Mouse (Mus musculus) kidney, postnatal 25 days (tissue): ENCODE data around the gene Csnk2a1.
"Not testable (repeated sequence)": the region's sequence is repeated elsewhere in the genome, so short reads cannot be mapped to it uniquely, and the experiment has no call there.

Experiments used
- DNase-seq, 2 experiments: peaks; one replicate each; pipeline ENCODE4 v3.0.0; 2021; ENCODE audit warnings: mixed read lengths in 2 of 2

The Csnk2a1 gene

GRCm38 (mm10) chr2:152226248-152227050 is at the start of gene Csnk2a1:
Gene Csnk2a1 (plus strand): TSS chr2:152226839.
- DNase-seq, result peak; percentile 94 to 96

- peak; percentile 72 to 88 for DNase-seq
Measured at GRCm38 (mm10) chr2:152177162-152177805, 49.4 kb upstream of the Csnk2a1 start.

GRCm38 (mm10) chr2:152177806-152178170 is 48.9 kb upstream of the Csnk2a1 start:
- DNase-seq, result no peak

- no peak for DNase-seq
Measured at GRCm38 (mm10) chr2:152178345-152178744, 48.3 kb upstream of the Csnk2a1 start.

- DNase-seq, result no peak
Measured at GRCm38 (mm10) chr2:152179301-152179700, 47.3 kb upstream of the Csnk2a1 start.

- peak; percentile 86 to 93 for DNase-seq
Measured at GRCm38 (mm10) chr2:152180323-152180722, 46.3 kb upstream of the Csnk2a1 start.

GRCm38 (mm10) chr2:152187132-152187531 is 39.5 kb upstream of the Csnk2a1 start:
- no peak for DNase-seq

GRCm38 (mm10) chr2:152189213-152189612 is 37.4 kb upstream of the Csnk2a1 start:
- no peak for DNase-seq

GRCm38 (mm10) chr2:152189640-152190039 is 37.0 kb upstream of the Csnk2a1 start:
- peak; percentile 22 to 61 for DNase-seq

- DNase-seq, result no peak
Measured at GRCm38 (mm10) chr2:152190161-152190560, 36.5 kb upstream of the Csnk2a1 start.

- no peak for DNase-seq
Measured at GRCm38 (mm10) chr2:152192591-152193345, 33.9 kb upstream of the Csnk2a1 start.

- DNase-seq, result no peak
Measured at GRCm38 (mm10) chr2:152193346-152193710, 33.3 kb upstream of the Csnk2a1 start.

- no peak for DNase-seq
Measured at GRCm38 (mm10) chr2:152194586-152194985, 32.1 kb upstream of the Csnk2a1 start.

- no peak for DNase-seq
Measured at GRCm38 (mm10) chr2:152196896-152197295, 29.7 kb upstream of the Csnk2a1 start.

- peak; percentile 64 to 79 for DNase-seq
Measured at GRCm38 (mm10) chr2:152197301-152197712, 29.3 kb upstream of the Csnk2a1 start.

- not testable (repeated sequence) for DNase-seq
Measured at GRCm38 (mm10) chr2:152206139-152206538, 20.5 kb upstream of the Csnk2a1 start.

- DNase-seq, result peak; percentile 58 to 60
Measured at GRCm38 (mm10) chr2:152211871-152212270, 14.8 kb upstream of the Csnk2a1 start.

- DNase-seq, result peak in 1 of 2 experiments; percentile 59
Measured at GRCm38 (mm10) chr2:152216975-152217374, 9.7 kb upstream of the Csnk2a1 start.

GRCm38 (mm10) chr2:152223521-152224300 is 2.9 kb upstream of the Csnk2a1 start:
- no peak for DNase-seq

- DNase-seq, result no peak
Measured at GRCm38 (mm10) chr2:152225536-152225935, 1.1 kb upstream of the Csnk2a1 start.

- DNase-seq, result peak; percentile 70 to 87
Measured at GRCm38 (mm10) chr2:152227051-152227481, 427 bp downstream of the Csnk2a1 start.

GRCm38 (mm10) chr2:152230046-152230445 is 3.4 kb downstream of the Csnk2a1 start:
- DNase-seq, result no peak

GRCm38 (mm10) chr2:152237926-152238325 is 11.3 kb downstream of the Csnk2a1 start:
- no peak for DNase-seq
